Mouse (Mus musculus): ENCODE results near the gene Anks3. TPM values are rescaled to one million over a fixed set of nuclear protein-coding genes. Genes with fewer than 3 reads are reported as not detected.

The Anks3 gene
- total and polyA plus RNA-seq, 3 experiments, result 27.1 to 33.9 TPM; not detected in 1

GRCm38 (mm10) chr16:4912907-4913782 is 50.9 kb downstream of the Anks3 start:
- Histone ChIP-seq H3K27ac (ENCODE audit: control insufficient read depth, low read depth, low read length) (no peak overlapping the region), H3K4me3 (ENCODE audit: control insufficient read depth in 1 of 2, insufficient read depth in 1 of 2, low read depth in 2 of 2, low read length in 2 of 2) (no peak overlapping the region), H3K27me3 (ENCODE audit: control insufficient read depth in 1 of 2, insufficient read depth in 2 of 2, low read length in 2 of 2) (no peaks in the 10 kb centered on the region), H3K4me1 (ENCODE audit: control insufficient read depth in 1 of 2, insufficient read depth in 2 of 2, low read length in 2 of 2) (no peaks in the 10 kb centered on the region), H3K36me3 (ENCODE audit: control insufficient read depth in 1 of 2, insufficient read depth in 2 of 2, low read length in 2 of 2) (no peaks in the 10 kb centered on the region; a peak in 1 of 4 replicates), H3K9me3 (replicated peaks; ENCODE audit: insufficient read depth, low read length) (no peaks in the 10 kb centered on the region), H3K79me2 (ENCODE audit: control insufficient read depth, insufficient read depth, low read length, poor library complexity) (no peaks in the 10 kb centered on the region), H3K9ac (ENCODE audit: control insufficient read depth, low read depth, low read length, poor library complexity, severe bottlenecking) (no peak overlapping the region)
- TF ChIP-seq ZC3H11A (IDR thresholded peaks at IDR 0.05; ENCODE audit: low read depth, low read length) (no peak), UBTF (IDR thresholded peaks at IDR 0.05; ENCODE audit: borderline replicate concordance, insufficient read depth, low read depth, low read length) (no peak), MEF2A (IDR thresholded peaks at IDR 0.05; ENCODE audit: extremely low read depth, insufficient replicate concordance, low read depth, low read length, poor library complexity, severe bottlenecking) (no peak), GATA1 (IDR thresholded peaks at IDR 0.05; ENCODE audit: low read depth, low read length) (no peak), CHD1 (IDR thresholded peaks at IDR 0.05; ENCODE audit: low read depth, low read length) (no peak), HCFC1 (IDR thresholded peaks at IDR 0.05; ENCODE audit: low read depth, low read length) (no peak), ETS1 (IDR thresholded peaks at IDR 0.05; ENCODE audit: low read depth, low read length) (no peak), GABPA (IDR thresholded peaks at IDR 0.05; ENCODE audit: low read depth, low read length) (no peak), POLR2AphosphoS2 (IDR thresholded peaks at IDR 0.05; ENCODE audit: low read length) (no peak), MAZ (IDR thresholded peaks at IDR 0.05; ENCODE audit: low read depth, low read length) (no peak), JUND (IDR thresholded peaks at IDR 0.05; ENCODE audit: low read depth, low read length) (no peak), EP300 (IDR thresholded peaks at IDR 0.05; ENCODE audit: low read depth in 1 of 2, low read length in 2 of 2) (no peak), MAFK (IDR thresholded peaks at IDR 0.05; ENCODE audit: borderline replicate concordance, low read depth, low read length) (no peak), POLR2AphosphoS5 (IDR thresholded peaks at IDR 0.05; ENCODE audit: borderline replicate concordance, low read depth, low read length) (no peak)
- no peak for DNase-seq (ENCODE audit: low read depth, low spot score)

- Histone ChIP-seq H3K4me3 (ENCODE audit: control insufficient read depth in 1 of 2, insufficient read depth in 1 of 2, low read depth in 2 of 2, low read length in 2 of 2) (no peak overlapping the region), H3K27me3 (ENCODE audit: control insufficient read depth in 1 of 2, insufficient read depth in 2 of 2, low read length in 2 of 2) (no peaks in the 10 kb centered on the region), H3K27ac (ENCODE audit: control insufficient read depth, low read depth, low read length) (no peak overlapping the region), H3K36me3 (ENCODE audit: control insufficient read depth in 1 of 2, insufficient read depth in 2 of 2, low read length in 2 of 2) (no peaks in the 10 kb centered on the region; a peak in 1 of 4 replicates), H3K9me3 (replicated peaks; ENCODE audit: insufficient read depth, low read length) (no peaks in the 10 kb centered on the region), H3K4me1 (ENCODE audit: control insufficient read depth in 1 of 2, insufficient read depth in 2 of 2, low read length in 2 of 2) (no peaks in the 10 kb centered on the region), H3K79me2 (ENCODE audit: control insufficient read depth, insufficient read depth, low read length, poor library complexity) (no peaks in the 10 kb centered on the region), H3K9ac (ENCODE audit: control insufficient read depth, low read depth, low read length, poor library complexity, severe bottlenecking) (no peak overlapping the region)
- TF ChIP-seq MAZ (IDR thresholded peaks at IDR 0.05; ENCODE audit: low read depth, low read length) (no peak), CHD1 (IDR thresholded peaks at IDR 0.05; ENCODE audit: low read depth, low read length) (no peak), KAT2A (conservative IDR thresholded peaks at IDR 0.05; ENCODE audit: low read depth, low read length) (no peak), CHD2 (IDR thresholded peaks at IDR 0.05; ENCODE audit: low read length) (no peak), ZKSCAN1 (IDR thresholded peaks at IDR 0.05; ENCODE audit: low read depth, low read length) (no peak), GABPA (IDR thresholded peaks at IDR 0.05; ENCODE audit: low read depth, low read length) (no peak), MEF2A (IDR thresholded peaks at IDR 0.05; ENCODE audit: extremely low read depth, insufficient replicate concordance, low read depth, low read length, poor library complexity, severe bottlenecking) (no peak), TAL1 (IDR thresholded peaks at IDR 0.05; ENCODE audit: low read length) (no peak), MYB (IDR thresholded peaks at IDR 0.05; ENCODE audit: low read depth, low read length) (no peak)
- no peak for DNase-seq (ENCODE audit: low read depth, low spot score)
Observed at GRCm38 (mm10) chr16:4912074-4912648, 51.8 kb downstream of the Anks3 start.
